Mouse (Mus musculus) gastrocnemius, postnatal 4 days (tissue): ENCODE data around the gene Gm10273. TPM values are rescaled to one million over a fixed set of nuclear protein-coding genes. Genes with fewer than 3 reads are reported as not detected.

Experiments
- total RNA-seq, 2 experiments: library from RNA; stranded (reverse); gene quantifications; 2 replicates each; pipeline ENCODE4 v1.2.3; 2021

Gm10273 gene
- total RNA-seq, 2 experiments from 2014 or later, result 66.6 to 73.1 TPM

Other genes starting within 250 kb of the Gm10273 start
- gene Sept10, start 173.8 kb upstream of the Gm10273 start, total RNA-seq, result 10 to 100 TPM; 42.5 to 46.4 TPM
- 1 to 10 TPM; 5.5 to 5.9 TPM for gene Sowahc, start 173.7 kb upstream of the Gm10273 start, total RNA-seq
- 10 to 100 TPM; 39.2 to 41.0 TPM for gene P4ha1, start 72.3 kb upstream of the Gm10273 start, total RNA-seq
- not detected for gene Pla2g12b, start 8.0 kb downstream of the Gm10273 start, total RNA-seq
- gene Oit3, start 46.1 kb downstream of the Gm10273 start, total RNA-seq, result under 1 TPM; 0.56 to 0.75 TPM
- not detected for gene Gm10322, start 220.4 kb downstream of the Gm10273 start, total RNA-seq
- gene Mcu, start 221.1 kb downstream of the Gm10273 start, total RNA-seq, result 10 to 100 TPM; 81.5 to 87.4 TPM